Mouse (Mus musculus) liver, embryonic 16.5 days (tissue): ENCODE measurements at regions not wholly inside any gene's neighbourhood (a gene's known extent, or its start where the extent isn't known, plus 50 kb on each side); places are given as distances from the start of the nearest gene placed in this dataset.

Experiments used
- ATAC-seq: fragments of 200-750 bp; cut with Nextera tagmentation; 2 replicates; pipeline ENCODE4 v1.8.0; 2017; ENCODE audit warnings: low read depth, mild to moderate bottlenecking, moderate number of reproducible peaks, moderate library complexity
- H3K27ac ChIP-seq: fragments of 300-500 bp; sonication (generic); 2 replicates; pipeline ENCODE4 v1.5.1; 2014; ENCODE audit warnings: mild to moderate bottlenecking, low read length
- H3K27me3 ChIP-seq: fragments of 300-500 bp; sonication (generic); 2 replicates; pipeline ENCODE4 v1.6.1; 2014; ENCODE audit warnings: low read depth, low read length, mixed read lengths; ENCODE audit not compliant: control insufficient read depth, insufficient read depth
- H3K36me3 ChIP-seq: fragments of 300-500 bp; sonication (generic); 2 replicates; pipeline ENCODE4 v1.6.1; 2014; ENCODE audit warnings: mild to moderate bottlenecking; ENCODE audit not compliant: control insufficient read depth, insufficient read depth
- H3K4me1 ChIP-seq: fragments of 300-500 bp; sonication (generic); 2 replicates; pipeline ENCODE4 v1.6.1; 2014; ENCODE audit warnings: low read depth, low read length, mixed read lengths; ENCODE audit not compliant: control insufficient read depth
- H3K4me2 ChIP-seq: fragments of 300-500 bp; sonication (generic); 2 replicates; pipeline ENCODE4 v1.6.1; 2014; ENCODE audit warnings: low read depth, low read length, mixed read lengths
- H3K4me3 ChIP-seq: fragments of 300-500 bp; sonication (generic); 2 replicates; pipeline ENCODE4 v1.5.1; 2014; ENCODE audit warnings: low read depth, mild to moderate bottlenecking, low read length
- H3K9ac ChIP-seq: fragments of 300-500 bp; sonication (generic); 2 replicates; pipeline ENCODE4 v1.6.1; 2014; ENCODE audit warnings: low read depth, low read length
- H3K9me3 ChIP-seq: fragments of 300-500 bp; sonication (generic); replicated peaks from 2 replicates; pipeline ENCODE4 v1.6.1; 2016; ENCODE audit warnings: low read length; ENCODE audit not compliant: control insufficient read depth
- WGBS: fragments of 180-500 bp; shearing (Covaris S2); extraction: QIAGEN DNeasy Blood & Tissue Kit; methylation state at CpG from one replicate; pipeline ENCODE4 v1.1.7; 2014; ENCODE audit not compliant: insufficient replicate concordance; 5-methylcytosine and 5-hydroxymethylcytosine counted together

DNA sequence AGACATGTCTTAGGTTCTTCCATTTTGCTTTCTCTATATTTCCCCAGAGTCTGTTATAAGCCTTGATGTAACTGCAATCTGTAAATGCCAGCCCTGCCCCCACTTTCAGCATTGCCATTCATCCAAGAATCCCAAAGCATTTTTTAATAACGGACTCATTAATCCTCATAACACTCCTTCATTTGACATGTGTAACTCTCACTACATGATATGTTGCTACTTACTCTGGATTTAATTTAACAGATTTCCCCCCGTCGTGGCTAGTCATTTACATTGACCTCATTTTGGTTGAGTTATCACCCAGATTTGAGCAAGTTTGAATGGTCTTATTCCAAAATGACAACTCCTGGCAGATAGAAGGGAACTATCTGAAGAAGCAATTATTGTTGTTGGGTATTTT, 116.2 kb upstream of the Npvf start:
- H3K27ac ChIP-seq = no peak overlapping the region
- H3K9ac ChIP-seq = no peak overlapping the region
- H3K36me3 ChIP-seq = no peaks in the 10 kb centered on the region
- no peaks in the 10 kb centered on the region for H3K4me1 ChIP-seq
- WGBS = 55% methylated on average over 3 of the region's 3 CpGs
- H3K4me3 ChIP-seq = no peak overlapping the region
- H3K9me3 ChIP-seq = no peaks in the 10 kb centered on the region
- no peaks in the 10 kb centered on the region for H3K27me3 ChIP-seq
- ATAC-seq = no peak
- no peak overlapping the region for H3K4me2 ChIP-seq

DNA sequence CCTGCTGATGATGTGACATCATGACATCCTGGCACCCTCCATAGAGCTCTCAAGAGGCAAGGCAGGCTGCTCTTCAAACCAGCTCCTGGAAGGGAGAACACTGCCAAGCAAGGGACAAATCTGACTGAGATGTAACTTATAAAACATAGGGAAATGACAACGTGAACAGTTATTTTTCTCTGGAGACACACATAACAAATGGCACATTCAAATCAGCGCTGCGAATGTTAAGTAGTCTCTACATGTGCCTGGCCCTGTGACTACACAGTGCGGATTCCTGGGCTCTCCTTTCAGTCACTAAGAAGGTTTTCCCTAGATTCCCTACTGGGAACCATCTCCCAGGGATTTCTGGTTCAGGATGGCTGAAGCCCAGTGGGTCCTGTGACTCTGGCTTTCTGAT, 121.4 kb upstream of the Npvf start:
- no peak overlapping the region for H3K9ac ChIP-seq
- WGBS = 77% methylated on average over 4 of the region's 4 CpGs
- no peak overlapping the region for H3K4me2 ChIP-seq
- no peaks in the 10 kb centered on the region for H3K36me3 ChIP-seq
- H3K4me3 ChIP-seq = no peak overlapping the region
- ATAC-seq = no peak
- H3K9me3 ChIP-seq = no peaks in the 10 kb centered on the region
- no peaks in the 10 kb centered on the region for H3K4me1 ChIP-seq
- H3K27me3 ChIP-seq = no peaks in the 10 kb centered on the region
- H3K27ac ChIP-seq = no peak overlapping the region

DNA sequence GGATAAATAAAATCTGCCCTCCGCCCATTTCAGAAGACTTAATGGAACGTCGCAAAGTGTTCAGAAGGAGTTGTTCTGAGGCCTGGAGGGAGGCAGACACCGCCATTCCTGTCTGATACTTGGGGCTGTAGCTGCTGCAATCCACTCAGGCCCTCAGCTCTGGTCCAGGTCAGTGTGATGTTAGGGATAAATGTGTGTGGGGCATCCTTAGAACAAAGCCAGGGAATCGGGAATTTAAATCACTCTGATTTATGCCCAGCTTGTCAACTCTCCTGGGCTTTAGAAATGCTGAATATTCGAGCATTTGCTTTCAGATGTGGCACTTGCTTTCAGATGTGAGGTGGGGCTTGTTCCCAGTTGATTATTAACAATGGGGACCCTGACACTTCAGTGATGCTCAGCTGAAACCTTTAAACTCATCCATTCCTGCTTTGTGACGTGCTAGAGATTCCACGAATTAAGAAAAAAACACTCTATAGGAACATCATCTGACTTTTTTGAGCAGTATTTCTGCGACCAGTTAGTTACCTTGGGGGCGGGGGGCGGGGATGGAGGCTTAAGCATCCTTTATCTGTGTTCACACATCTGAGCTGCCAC, 122.1 kb upstream of the Npvf start:
- no peak overlapping the region for H3K27ac ChIP-seq
- H3K27me3 ChIP-seq = no peaks in the 10 kb centered on the region
- ATAC-seq = no peak
- H3K4me1 ChIP-seq = no peaks in the 10 kb centered on the region
- no peaks in the 10 kb centered on the region for H3K36me3 ChIP-seq
- H3K9me3 ChIP-seq = no peaks in the 10 kb centered on the region
- no peak overlapping the region for H3K4me3 ChIP-seq
- 52% methylated on average over 11 of the region's 11 CpGs for WGBS
- no peak overlapping the region for H3K9ac ChIP-seq
- no peak overlapping the region for H3K4me2 ChIP-seq

DNA sequence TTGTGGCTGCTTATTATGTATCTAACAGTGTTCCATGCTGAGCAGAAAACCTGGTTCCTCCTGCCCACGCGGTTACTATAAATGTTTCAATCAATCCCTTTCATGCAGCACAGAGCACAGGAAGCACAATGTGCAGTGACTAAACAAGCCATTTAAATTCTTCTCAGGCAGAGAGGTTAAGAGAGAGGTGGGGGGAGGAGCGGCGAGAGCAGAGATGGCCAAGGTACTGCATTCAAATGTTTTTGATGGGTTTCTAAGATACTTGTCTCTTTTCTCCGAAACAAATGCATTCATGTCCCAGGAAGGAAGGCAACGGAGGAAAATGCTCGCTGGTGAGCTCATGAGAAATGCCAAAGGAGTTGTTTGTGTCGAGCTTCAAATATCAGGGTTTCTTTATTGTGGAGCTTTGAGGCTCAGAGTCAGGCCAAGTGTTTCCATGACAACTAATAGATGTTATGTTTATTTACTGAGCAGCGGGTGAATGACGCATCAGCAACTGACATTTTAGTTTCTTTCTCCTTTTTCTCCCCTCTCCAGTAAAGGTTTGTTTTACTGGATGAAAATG, 122.8 kb upstream of the Npvf start:
- Histone ChIP-seq H3K27ac (no peak overlapping the region), H3K9ac (no peak overlapping the region), H3K4me2 (no peak overlapping the region), H3K36me3 (no peaks in the 10 kb centered on the region), H3K4me3 (no peak overlapping the region), H3K9me3 (no peaks in the 10 kb centered on the region), H3K27me3 (no peaks in the 10 kb centered on the region), H3K4me1 (no peaks in the 10 kb centered on the region)
- ATAC-seq = no peak
- WGBS = 28% methylated on average over 10 of the region's 10 CpGs

DNA sequence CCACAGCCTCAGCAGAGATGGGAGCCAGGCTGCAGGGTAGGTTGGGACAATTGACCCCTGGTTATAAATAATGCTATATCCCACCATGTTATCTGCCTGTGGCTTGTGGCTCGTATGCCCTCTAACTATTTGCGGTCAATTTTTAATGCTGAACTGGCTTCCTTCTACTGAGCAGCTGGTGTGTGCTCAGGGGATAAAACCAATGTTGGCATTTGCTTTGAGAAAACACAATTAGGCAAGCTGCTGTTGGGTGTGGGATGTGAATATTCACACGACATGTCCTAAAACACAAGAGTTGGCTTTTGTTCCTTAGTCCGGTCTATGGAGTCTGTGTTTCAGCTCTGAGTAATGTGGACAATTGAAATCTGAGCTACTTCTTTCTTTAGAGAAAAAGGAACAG, 123.6 kb upstream of the Npvf start:
- Histone ChIP-seq H3K4me1 (no peaks in the 10 kb centered on the region), H3K9me3 (no peaks in the 10 kb centered on the region), H3K4me3 (no peak overlapping the region), H3K36me3 (no peaks in the 10 kb centered on the region), H3K4me2 (no peak overlapping the region), H3K9ac (no peak overlapping the region), H3K27me3 (no peaks in the 10 kb centered on the region), H3K27ac (no peak overlapping the region)
- no peak for ATAC-seq
- 65% methylated on average over 4 of the region's 4 CpGs for WGBS

DNA sequence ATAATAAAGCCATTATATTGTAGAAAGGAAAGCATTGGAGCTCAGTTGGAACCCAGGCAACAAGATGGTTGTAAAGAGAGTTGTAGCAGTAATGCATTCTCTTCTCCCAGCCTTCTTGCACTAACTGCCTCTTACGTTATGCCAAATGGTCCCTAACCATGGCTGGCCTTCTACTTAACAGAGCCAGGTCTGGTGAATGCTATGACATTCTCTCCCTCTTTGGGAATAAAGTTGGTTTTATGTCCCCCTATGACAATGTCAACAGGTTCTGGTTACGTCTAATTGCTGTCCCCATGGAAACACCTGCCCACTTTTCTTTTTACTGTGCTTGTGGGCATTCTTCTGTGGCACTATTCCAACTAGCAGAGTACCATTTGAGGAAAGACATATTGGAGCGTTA, 126.4 kb upstream of the Npvf start:
- H3K36me3 ChIP-seq = no peaks in the 10 kb centered on the region
- H3K27me3 ChIP-seq = no peaks in the 10 kb centered on the region
- no peak overlapping the region for H3K9ac ChIP-seq
- H3K4me3 ChIP-seq = no peak overlapping the region
- H3K4me1 ChIP-seq = no peaks in the 10 kb centered on the region
- no peak overlapping the region for H3K27ac ChIP-seq
- H3K9me3 ChIP-seq = no peaks in the 10 kb centered on the region
- 60% methylated on average over 3 of the region's 3 CpGs for WGBS
- no peak for ATAC-seq
- H3K4me2 ChIP-seq = no peak overlapping the region

DNA sequence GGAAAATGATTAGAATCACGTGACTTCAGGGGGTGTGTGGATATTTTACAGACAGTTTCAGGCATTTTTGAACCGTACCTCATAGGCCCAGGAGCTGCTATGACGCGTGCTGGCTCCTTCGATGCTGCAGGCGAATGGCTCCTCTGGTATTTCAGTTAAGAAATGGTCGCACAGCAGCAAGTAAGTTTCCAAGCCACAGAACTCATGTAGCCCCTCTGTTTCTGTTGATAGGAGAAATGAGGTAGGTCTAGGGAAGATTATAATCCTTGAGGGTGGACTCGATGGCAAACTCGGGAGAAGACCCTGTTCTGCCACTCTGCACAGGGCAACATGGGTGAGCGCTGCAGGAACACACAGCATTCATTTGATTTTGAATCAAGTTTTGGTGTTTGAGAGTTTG, 127.0 kb upstream of the Npvf start:
- ATAC-seq = no peak
- WGBS = 68% methylated on average over 10 of the region's 10 CpGs
- Histone ChIP-seq H3K27ac (no peak overlapping the region), H3K36me3 (no peaks in the 10 kb centered on the region), H3K4me2 (no peak overlapping the region), H3K27me3 (no peaks in the 10 kb centered on the region), H3K9ac (no peak overlapping the region), H3K9me3 (no peaks in the 10 kb centered on the region), H3K4me1 (no peaks in the 10 kb centered on the region), H3K4me3 (no peak overlapping the region)

DNA sequence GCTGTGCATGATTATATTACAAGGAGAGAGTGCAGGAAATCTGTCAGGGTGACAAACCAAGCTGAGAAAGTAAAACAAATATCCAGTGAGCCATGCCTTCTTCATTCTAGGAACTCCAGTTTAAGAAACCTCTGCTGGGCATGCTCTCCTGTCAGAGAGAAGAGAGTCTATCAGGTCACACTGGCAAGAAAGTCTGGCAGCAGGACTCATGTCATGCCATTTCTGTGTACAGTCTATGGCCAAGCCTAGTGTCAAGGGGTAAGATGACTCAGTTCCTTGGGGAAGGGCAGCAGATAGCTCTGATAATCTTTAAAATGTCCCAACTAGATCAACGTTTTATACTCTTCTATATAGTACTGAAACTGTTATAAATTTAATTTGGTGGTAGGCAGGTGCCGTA, 128.0 kb upstream of the Npvf start:
- no peak for ATAC-seq
- H3K27ac ChIP-seq = no peak overlapping the region
- H3K9ac ChIP-seq = no peak overlapping the region
- no peaks in the 10 kb centered on the region for H3K9me3 ChIP-seq
- H3K4me1 ChIP-seq = no peaks in the 10 kb centered on the region
- H3K4me3 ChIP-seq = no peak overlapping the region
- WGBS = 52% methylated on average over 2 of the region's 2 CpGs
- no peaks in the 10 kb centered on the region for H3K36me3 ChIP-seq
- H3K27me3 ChIP-seq = no peaks in the 10 kb centered on the region
- no peak overlapping the region for H3K4me2 ChIP-seq

DNA sequence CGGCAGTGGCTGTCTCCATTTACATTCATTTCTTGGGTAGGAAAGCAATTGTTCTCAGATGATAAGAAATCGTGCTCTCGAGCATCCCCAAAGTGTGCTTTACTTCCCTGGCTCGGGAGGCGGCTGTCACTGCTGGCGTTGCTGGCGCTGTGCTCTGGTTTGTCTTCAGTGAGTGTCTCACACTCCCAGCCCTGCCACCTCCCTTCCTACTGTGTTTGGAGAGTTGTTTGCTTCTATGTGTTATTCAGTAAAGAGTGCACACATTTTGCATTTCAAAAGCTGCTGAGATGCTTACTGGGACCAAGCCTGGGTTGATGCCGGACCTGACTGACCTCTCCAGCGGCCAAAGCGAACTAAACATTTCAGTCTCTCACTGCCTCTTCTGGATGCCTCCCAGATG, 129.3 kb upstream of the Npvf start:
- H3K27me3 ChIP-seq = no peaks in the 10 kb centered on the region
- no peaks in the 10 kb centered on the region for H3K9me3 ChIP-seq
- ATAC-seq = no peak
- WGBS = 67% methylated on average over 10 of the region's 10 CpGs
- H3K36me3 ChIP-seq = no peaks in the 10 kb centered on the region
- H3K9ac ChIP-seq = no peak overlapping the region
- no peak overlapping the region for H3K27ac ChIP-seq
- H3K4me2 ChIP-seq = no peak overlapping the region
- no peak overlapping the region for H3K4me3 ChIP-seq
- H3K4me1 ChIP-seq = no peaks in the 10 kb centered on the region
